10 mouse cellular contexts compared by ENCODE assay signal in the genomic region with DNA sequence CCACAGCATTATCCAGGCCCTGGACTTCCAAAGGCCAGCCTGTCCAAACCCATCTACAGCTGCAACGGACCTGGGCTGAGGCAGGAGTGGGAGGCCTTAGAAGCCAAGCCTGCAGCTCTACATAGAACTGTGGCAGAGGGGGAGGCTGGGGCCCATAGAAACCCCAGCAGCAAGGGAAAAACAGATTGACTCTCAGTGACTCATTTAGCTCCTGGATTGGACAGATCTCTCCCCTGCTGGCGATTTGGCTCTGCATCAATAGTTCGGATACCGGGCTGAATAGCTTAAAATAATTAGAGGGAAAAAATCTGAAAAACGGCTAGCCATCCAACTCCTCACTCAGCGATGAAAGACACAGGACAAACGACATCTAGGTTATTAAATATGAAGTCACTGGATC.
DNase-seq lines count a peak whose midpoint lies in the region; TF ChIP-seq lines count a peak whose summit lies in the region.
"Had no signal": no experiment of that assay in that cellular context is flagged by ENCODE, and none has a peak within 500 bp of the region (broad histone marks: within the 10 kb centered on the region; RNA-seq: fewer than 3 reads in every experiment).

No protein-coding gene starts in this region.

- WGBS in forebrain, embryonic 10.5 days, result 51% methylated on average over 7 of the region's 7 CpGs

- peak; percentile 26 for DNase-seq in adrenal gland, postnatal 10 days
- DNase-seq in adrenal gland, postnatal 4 days (ENCODE audit: low spot score in 2 of 2), result no peak
- peak; percentile 25 for DNase-seq in forebrain, embryonic 10.5 days (ENCODE audit: extremely low spot score, low spot score)
- DNase-seq in layer of hippocampus, adult 2 months (ENCODE audit: low spot score in 2 of 2), result peak; percentile 75 to 88
- peak; percentile 16 for DNase-seq in retina, adult 2 months (ENCODE audit: low read depth, low spot score)
- DNase-seq in embryo, embryonic 11 days, result no peak
- DNase-seq in liver, result no peak
- no peak for DNase-seq in thymus, adult 18-20 months

- H3K27ac ChIP-seq in forebrain, embryonic 10.5 days, result no peak overlapping the region
- peak overlapping the region; percentile 90 for H3K27ac ChIP-seq in layer of hippocampus, adult 2 months
- H3K27ac ChIP-seq: kidney, postnatal 0 days; neural tube, embryonic 12.5 days had no signal

- no peaks in the 10 kb centered on the region for H3K9me3 ChIP-seq in forebrain, embryonic 10.5 days
- H3K9me3 ChIP-seq: neural tube, embryonic 12.5 days had no signal

- H3K4me3 ChIP-seq in forebrain, embryonic 10.5 days, result no peak overlapping the region
- H3K4me3 ChIP-seq in layer of hippocampus, adult 2 months, result no peak overlapping the region
- H3K4me3 ChIP-seq: neural tube, embryonic 12.5 days had no signal

- H3K4me1 ChIP-seq in forebrain, embryonic 10.5 days, result peaks cover 24% of the 10 kb centered on the region
- H3K4me1 ChIP-seq: neural tube, embryonic 12.5 days had no signal

- H3K27me3 ChIP-seq in forebrain, embryonic 10.5 days (ENCODE audit: poor library complexity, severe bottlenecking), result no peaks in the 10 kb centered on the region
- H3K27me3 ChIP-seq: neural tube, embryonic 12.5 days had no signal

- no peaks in the 10 kb centered on the region for H3K36me3 ChIP-seq in forebrain, embryonic 10.5 days (replicated peaks)
- H3K36me3 ChIP-seq: neural tube, embryonic 12.5 days had no signal

- no peak for TF ChIP-seq CTCF in layer of hippocampus, adult 2 months (conservative IDR thresholded peaks at IDR 0.05)

Comparison
In these comparisons a context has a peak if more than half of its experiments do, and no peak if none do; other contexts are left out.
1. DNase-seq: peak in adrenal gland, postnatal 10 days (single experiment), forebrain, embryonic 10.5 days (single experiment), layer of hippocampus, adult 2 months (2 of 2) and retina, adult 2 months (single experiment); none in adrenal gland, postnatal 4 days (0 of 2), embryo, embryonic 11 days (single experiment), liver (single experiment) and thymus, adult 18-20 months (0 of 2).